Mouse (Mus musculus) WW6 (cell line): ENCODE data around the gene Fhl2.
"Not testable (repeated sequence)": the region's sequence is repeated elsewhere in the genome, so short reads cannot be mapped to it uniquely, and the experiment has no call there.

Source experiments
- DNase-seq: peaks from one replicate; pipeline ENCODE4 v3.0.0-alpha.2; 2013; ENCODE audit warnings: low read depth, low spot score

Gene Fhl2

DNA sequence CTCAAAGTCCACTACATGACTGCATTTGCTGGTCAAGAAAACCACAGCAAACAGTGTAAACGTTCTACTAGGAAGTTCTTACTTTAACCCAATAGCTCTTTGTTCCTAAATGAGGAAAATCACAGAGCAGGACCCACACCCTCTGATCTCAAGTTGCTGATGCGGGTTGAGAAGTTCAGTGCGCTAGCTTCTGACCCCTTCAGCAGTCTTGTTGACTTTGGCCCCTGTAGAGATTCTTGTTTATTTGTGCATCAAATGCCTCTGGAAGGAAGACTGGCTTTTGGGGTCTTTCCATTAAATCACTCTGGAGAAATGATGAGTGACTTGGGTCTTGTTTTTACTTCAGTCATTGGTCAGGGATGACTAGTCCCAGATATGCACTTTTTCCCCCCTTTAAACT, 46.6 kb downstream of the Fhl2 start:
- DNase-seq: no peak

DNA sequence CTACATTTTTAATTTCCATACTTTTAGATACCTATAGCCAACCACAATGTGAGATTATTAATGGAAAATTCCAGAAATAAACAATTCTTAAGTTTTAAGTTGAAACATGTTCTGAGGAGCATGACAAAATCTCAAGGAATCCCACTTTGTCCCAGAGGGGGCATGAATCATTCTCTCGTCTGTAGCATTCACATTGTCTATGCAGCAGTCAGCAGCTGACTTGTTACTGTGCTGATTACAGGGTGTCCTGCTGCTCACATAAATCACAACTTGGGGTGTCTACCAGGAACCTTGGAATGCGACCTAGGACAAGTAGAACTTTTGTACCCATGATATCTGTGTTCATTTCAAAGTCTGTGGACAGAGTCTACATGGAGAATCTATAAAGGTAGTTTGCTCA, 49.3 kb downstream of the Fhl2 start:
- DNase-seq: no peak

GRCm38 (mm10) chr1:43145388-43145787, 51.4 kb downstream of the Fhl2 start:
- no peak for DNase-seq

DNA sequence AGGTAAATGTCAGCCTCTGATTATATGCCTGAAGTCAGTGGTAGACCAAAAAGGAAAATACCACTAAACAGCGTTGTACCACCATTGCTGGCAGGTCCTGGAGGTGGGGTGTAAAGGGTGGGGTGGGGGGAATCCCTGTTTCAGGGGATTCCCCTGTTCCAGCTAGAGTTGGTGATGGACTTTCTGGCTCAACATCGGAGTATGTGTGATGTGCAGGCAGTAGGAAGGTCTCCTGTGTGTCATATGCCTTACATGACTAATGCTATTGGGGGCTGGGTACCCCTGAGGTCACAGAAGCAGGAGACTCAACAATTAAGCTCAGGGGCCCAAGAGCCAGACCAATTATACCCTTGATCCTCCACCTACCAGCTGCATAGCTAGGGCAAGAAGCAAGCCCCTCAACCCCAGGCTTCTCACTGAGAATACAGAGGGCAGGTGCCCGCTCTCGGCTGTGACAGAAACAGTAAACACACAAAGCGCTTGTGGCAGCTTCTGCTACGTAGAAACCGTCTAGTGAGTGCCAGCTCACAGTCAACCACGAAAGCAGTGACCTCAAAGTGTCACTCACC, 52.4 kb downstream of the Fhl2 start:
- no peak for DNase-seq

DNA sequence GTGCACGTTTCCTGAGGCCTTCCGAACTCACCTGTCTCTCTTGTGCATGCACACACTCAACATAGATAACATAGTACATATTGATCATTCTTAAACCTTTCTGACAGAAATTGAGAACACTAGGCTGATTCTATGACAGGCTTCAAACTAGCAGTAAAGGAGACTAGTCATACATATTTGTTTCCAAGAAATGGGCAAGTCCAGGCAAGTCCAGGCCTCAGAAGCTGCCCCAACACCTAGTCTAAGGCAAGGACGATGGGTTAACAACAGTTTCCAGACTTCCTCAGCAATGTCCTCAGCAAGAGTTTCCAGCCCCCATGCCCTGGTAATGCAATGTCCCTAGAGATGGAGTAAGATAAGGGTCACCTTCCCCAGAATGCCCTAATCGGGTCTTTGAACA, 53.0 kb downstream of the Fhl2 start:
- no peak for DNase-seq

GRCm38 (mm10) chr1:43143284-43143683, 53.5 kb downstream of the Fhl2 start:
- DNase-seq: no peak

- DNase-seq: no peak
These were observed 53.9 kb downstream of the Fhl2 start for GRCm38 (mm10) chr1:43142849-43143248.

- DNase-seq: no peak
These were observed 55.2 kb downstream of the Fhl2 start for GRCm38 (mm10) chr1:43141555-43141961.

- peak; percentile 75 for DNase-seq
These were observed 57.1 kb downstream of the Fhl2 start for GRCm38 (mm10) chr1:43139587-43140266.

DNA sequence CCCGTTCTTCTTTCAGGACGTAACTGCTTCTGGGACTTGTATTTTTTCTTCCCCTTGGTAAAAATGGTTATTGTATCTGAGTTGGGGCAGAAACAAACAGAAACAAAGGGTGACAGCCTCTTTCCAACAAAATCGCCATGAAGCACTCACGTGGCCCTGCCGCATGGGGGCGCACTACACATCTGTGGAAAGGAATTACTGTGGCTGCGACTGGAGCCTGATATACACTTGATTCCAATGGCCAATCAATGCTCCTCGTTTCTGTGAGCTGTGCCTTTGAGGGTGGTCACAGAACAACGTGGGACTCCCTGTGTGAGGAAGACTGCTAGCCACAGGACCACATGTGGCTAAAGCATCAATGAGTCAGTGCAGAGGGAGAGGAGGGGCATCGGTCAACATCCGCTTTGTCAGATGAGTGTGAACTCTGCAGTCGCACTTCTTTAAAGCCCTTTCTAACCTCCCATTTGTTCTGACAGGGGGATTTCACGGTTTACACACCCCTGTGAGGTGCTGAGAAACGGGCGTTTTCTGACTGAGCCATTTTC, 58.4 kb downstream of the Fhl2 start:
- DNase-seq: no peak

- DNase-seq: no peak
These were observed 59.5 kb downstream of the Fhl2 start for GRCm38 (mm10) chr1:43137334-43137733.

DNA sequence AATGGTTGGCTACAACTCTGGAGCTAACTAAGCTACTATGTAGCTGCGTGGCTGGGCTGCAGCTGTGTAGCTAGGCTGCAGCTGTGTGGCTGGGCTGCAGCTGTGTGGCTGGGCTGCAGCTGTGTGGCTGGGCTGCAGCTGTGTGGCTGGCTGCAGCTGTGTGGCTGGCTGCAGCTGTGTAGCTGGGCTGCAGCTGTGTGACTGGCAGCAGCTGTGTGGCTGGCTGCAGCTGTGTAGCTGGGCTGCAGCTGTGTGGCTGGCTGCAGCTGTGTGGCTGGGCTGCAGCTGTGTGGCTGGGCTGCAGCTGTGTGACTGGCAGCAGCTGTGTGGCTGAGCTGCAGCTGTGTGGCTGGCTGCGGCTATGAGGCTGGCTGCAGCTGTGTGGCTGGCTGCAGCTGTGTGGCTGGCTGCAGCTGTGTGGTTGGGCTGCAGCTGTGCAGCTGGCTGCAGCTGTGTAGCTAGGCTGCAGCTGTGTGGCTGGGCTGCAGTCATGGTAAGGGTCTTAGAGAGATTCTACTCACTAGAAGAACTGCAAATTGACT, 60.2 kb downstream of the Fhl2 start:
- DNase-seq: not testable (repeated sequence)

- DNase-seq: no peak
These were observed 65.2 kb downstream of the Fhl2 start for GRCm38 (mm10) chr1:43131591-43131990.

- no peak for DNase-seq
These were observed 66.4 kb downstream of the Fhl2 start for GRCm38 (mm10) chr1:43130219-43130981.

DNA sequence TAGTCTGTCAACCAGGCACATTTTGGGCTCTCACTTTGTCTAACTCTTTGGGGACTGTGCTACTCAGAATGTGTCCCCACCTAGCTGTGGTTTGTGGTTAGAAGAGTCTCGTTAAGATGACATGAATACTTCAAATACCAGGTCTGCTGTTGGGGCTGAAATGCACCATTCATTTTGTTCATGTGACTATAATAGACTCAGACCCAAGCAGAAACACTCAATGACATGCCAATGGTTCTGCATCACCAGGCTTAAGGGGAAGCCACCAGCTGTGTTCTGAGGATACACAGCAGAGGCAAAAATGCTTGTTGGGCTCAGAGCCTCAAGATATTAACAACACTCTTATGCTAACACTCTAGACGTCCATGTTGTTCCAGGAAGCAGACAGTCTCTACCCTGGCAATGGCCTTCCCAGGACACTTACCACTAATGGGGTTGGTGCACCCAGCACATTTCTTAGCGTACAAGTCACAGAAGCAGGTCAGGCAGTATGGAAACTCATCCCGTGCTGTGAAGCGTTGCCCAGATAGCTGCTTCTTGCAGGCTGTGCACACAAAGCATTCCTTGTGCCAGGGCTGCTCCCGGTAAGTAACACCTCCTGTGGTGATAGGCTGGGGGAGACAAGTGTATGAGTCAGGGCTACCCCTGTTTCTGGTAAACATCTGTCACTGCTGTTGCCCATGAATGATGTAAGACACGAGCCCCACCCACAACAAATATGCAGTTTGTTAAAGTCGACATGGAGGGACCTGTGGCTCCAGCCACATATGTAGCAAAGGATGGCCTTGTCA, 68.8 kb downstream of the Fhl2 start:
- DNase-seq: no peak

- DNase-seq: no peak
These were observed 69.6 kb downstream of the Fhl2 start for GRCm38 (mm10) chr1:43127196-43127595.

DNA sequence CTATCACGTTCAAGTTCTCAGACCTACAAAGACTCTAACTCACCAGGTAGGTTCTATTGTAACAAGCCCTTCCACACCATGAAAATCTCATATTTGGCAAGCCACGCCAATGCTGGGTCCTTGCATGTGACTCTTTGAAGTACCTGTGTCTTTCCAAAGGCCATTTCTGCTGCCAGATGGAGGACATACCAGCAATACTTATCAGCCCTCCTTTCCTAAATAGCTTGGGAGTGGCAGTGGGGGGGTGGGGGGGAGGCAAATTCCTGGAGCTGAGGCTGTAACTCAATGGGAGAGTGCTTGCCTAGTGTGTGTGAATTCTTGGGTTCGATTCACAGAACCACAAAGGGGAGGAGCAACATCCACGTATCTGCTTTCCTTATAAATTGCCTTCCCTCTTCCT, 72.1 kb downstream of the Fhl2 start:
- DNase-seq: no peak

DNA sequence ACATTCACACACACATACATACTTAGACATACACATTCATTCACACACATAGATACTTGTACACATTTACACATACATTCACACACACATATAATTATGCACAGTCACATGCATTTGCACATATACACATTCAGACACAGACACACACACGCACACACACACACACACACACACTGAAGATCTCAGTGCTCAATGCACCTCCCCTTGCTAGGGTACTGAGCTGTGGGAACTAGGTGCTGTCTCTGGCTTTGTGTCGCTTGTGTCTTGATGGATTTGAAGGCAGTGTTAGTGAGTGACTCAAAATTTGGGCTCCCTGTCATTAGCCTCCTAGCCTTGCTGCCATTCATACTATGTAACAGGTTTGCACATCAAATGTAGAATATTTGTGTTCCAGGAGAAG, 74.2 kb downstream of the Fhl2 start:
- DNase-seq: no peak

DNA sequence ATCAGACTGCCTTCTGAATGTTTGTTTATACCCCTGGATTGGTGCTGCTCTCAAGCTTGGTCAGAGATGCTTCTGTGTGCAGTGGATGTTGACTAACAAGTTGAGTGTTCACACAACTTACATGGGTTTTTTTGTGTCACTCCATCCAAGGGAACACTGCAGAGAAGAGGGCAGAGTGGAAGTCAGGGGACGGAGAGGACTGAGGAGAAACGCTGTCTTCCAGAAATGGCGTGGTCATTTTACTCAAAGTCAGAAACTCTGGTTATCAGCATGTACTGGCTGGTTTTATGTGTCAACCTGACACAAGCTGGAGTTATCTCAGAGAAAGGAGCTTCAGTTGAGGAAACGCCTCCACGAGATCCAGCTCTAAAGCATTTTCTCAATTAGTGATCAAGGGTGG, 75.8 kb downstream of the Fhl2 start:
- DNase-seq: no peak

GRCm38 (mm10) chr1:43117435-43117834, 79.3 kb downstream of the Fhl2 start:
- DNase-seq: no peak

- no peak for DNase-seq
These were observed 83.9 kb downstream of the Fhl2 start for GRCm38 (mm10) chr1:43112882-43113281.

DNA sequence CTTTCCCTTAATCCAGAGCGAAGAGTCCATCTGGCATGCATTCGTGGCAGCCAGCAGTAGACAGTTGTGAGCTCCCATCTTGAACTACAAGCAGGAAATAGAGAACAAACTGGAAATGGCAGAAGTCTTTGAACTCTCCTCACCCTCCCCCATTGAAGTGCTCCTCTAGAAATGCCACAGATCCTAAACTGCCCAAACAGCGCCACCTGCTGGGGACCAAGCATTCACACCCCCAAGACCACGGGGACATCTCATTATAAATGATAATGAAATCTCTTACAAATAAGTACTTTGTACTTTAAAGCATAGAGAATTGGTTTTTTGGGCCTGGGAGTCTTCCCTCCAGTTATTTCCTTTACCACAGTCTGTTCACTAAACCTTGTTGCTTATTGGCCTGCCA, 86.2 kb downstream of the Fhl2 start:
- DNase-seq: no peak
